20 mouse cellular contexts compared by ENCODE assay signal in genomic region chr9:20805159-20805495, GRCm38 (mm10). TPM values are rescaled to one million over a fixed set of nuclear protein-coding genes. Genes with fewer than 3 reads are reported as not detected.
A peak's percentile ranks its signal among the peaks of the same experiment; 100 is the strongest.
DNase-seq lines count a peak whose midpoint lies in the region; ATAC-seq and TF ChIP-seq lines count a peak whose summit lies in the region.
"Had no signal": no experiment of that assay in that cellular context is flagged by ENCODE, and none has a peak within 500 bp of the region (broad histone marks: within the 10 kb centered on the region; RNA-seq: fewer than 3 reads in every experiment).

No protein-coding gene starts in this region.

- ATAC-seq in liver, postnatal 0 days = no peak
- ATAC-seq in liver, embryonic 12.5 days = no peak
- ATAC-seq in kidney, embryonic 15.5 days (replicated peaks; ENCODE audit: low FRiP score) = no peak
- ATAC-seq in monocyte, adult 5-6 weeks (replicated peaks; ENCODE audit: insufficient number of reproducible peaks, low FRiP score, low TSS enrichment, poor library complexity, severe bottlenecking) = no peak
- ATAC-seq: forebrain, postnatal 0 days had no signal

- H3K9ac ChIP-seq in liver, postnatal 0 days (replicated peaks) = no peak overlapping the region
- H3K9ac ChIP-seq in liver, embryonic 12.5 days = no peak overlapping the region
- H3K9ac ChIP-seq in kidney, embryonic 15.5 days = no peak overlapping the region
- H3K9ac ChIP-seq: forebrain, postnatal 0 days; heart, embryonic 13.5 days; hindbrain, embryonic 14.5 days; limb, embryonic 12.5 days had no signal

- no peak for DNase-seq in liver, postnatal 0 days
- DNase-seq in adrenal gland, postnatal 10 days = peak; percentile 70
- peak; percentile 84 for DNase-seq in gastrocnemius, postnatal 14 days
- DNase-seq in heart, postnatal 4 days = peak; percentile 29
- DNase-seq: forebrain, postnatal 0 days; lung, postnatal 36 days had no signal

- H3K4me1 ChIP-seq in liver, postnatal 0 days (ENCODE audit: insufficient read depth) = peaks cover 8% of the 10 kb centered on the region
- no peaks in the 10 kb centered on the region for H3K4me1 ChIP-seq in liver, embryonic 12.5 days
- H3K4me1 ChIP-seq in kidney, embryonic 15.5 days = no peaks in the 10 kb centered on the region
- H3K4me1 ChIP-seq: heart, embryonic 13.5 days; limb, embryonic 12.5 days; midbrain, embryonic 10.5 days had no signal

- H3K9me3 ChIP-seq in liver, postnatal 0 days (ENCODE audit: low read length) = no peaks in the 10 kb centered on the region
- H3K9me3 ChIP-seq in liver, embryonic 12.5 days (replicated peaks) = no peaks in the 10 kb centered on the region
- H3K9me3 ChIP-seq in kidney, embryonic 15.5 days (replicated peaks) = 0 out of 2 replicates have a peak, but pooled peaks cover 4% of the 10 kb centered on the region
- H3K9me3 ChIP-seq: G1E had no signal

- WGBS in liver, postnatal 0 days (ENCODE audit: insufficient replicate concordance) = 71% methylated on average over 3 of the region's 3 CpGs
- 61% methylated on average over 3 of the region's 3 CpGs for WGBS in liver, embryonic 12.5 days (ENCODE audit: insufficient replicate concordance)
- 83% methylated on average over 3 of the region's 3 CpGs for whole genome bisulfite sequencing in kidney, embryonic 15.5 days

- intact Hi-C loops in gastrocnemius, postnatal 14 days (cut with DNase I; ENCODE audit: low total_unique reads) = no loop called here

- no peak for TF ChIP-seq EP300 in liver, postnatal 0 days (IDR thresholded peaks at IDR 0.05; ENCODE audit: low read depth)

- no peak overlapping the region for H3K4me2 ChIP-seq in liver, postnatal 0 days (ENCODE audit: low read depth, low read length)
- H3K4me2 ChIP-seq in liver, embryonic 12.5 days = no peak overlapping the region
- no peak overlapping the region for H3K4me2 ChIP-seq in kidney, embryonic 15.5 days
- H3K4me2 ChIP-seq: heart, embryonic 13.5 days; hindbrain, embryonic 14.5 days; limb, embryonic 12.5 days had no signal

- TF ChIP-seq CTCF in liver, postnatal 0 days (IDR thresholded peaks at IDR 0.05; ENCODE audit: low read depth) = no peak

- no peak overlapping the region for H3K4me3 ChIP-seq in liver, postnatal 0 days (ENCODE audit: low read depth, low read length)
- no peak overlapping the region for H3K4me3 ChIP-seq in liver, embryonic 12.5 days
- H3K4me3 ChIP-seq in kidney, embryonic 15.5 days (replicated peaks) = no peak overlapping the region
- H3K4me3 ChIP-seq: heart, embryonic 13.5 days; left cerebral cortex, adult 2 months; limb, embryonic 12.5 days; midbrain, embryonic 10.5 days; myocyte had no signal

- no peaks in the 10 kb centered on the region for H3K27me3 ChIP-seq in liver, postnatal 0 days (ENCODE audit: insufficient read depth, low read length)
- H3K27me3 ChIP-seq in liver, embryonic 12.5 days (replicated peaks) = peaks cover 37% of the 10 kb centered on the region
- H3K27me3 ChIP-seq in kidney, embryonic 15.5 days = no peaks in the 10 kb centered on the region
- H3K27me3 ChIP-seq: limb, embryonic 12.5 days had no signal

- no peaks in the 10 kb centered on the region for H3K36me3 ChIP-seq in liver, postnatal 0 days (replicated peaks; ENCODE audit: insufficient read depth, low read length)
- no peaks in the 10 kb centered on the region for H3K36me3 ChIP-seq in liver, embryonic 12.5 days
- no peaks in the 10 kb centered on the region for H3K36me3 ChIP-seq in kidney, embryonic 15.5 days
- H3K36me3 ChIP-seq: G1E; heart, embryonic 13.5 days; limb, embryonic 12.5 days; midbrain, embryonic 10.5 days had no signal

- peak overlapping the region; percentile 84 for H3K27ac ChIP-seq in liver, postnatal 0 days (ENCODE audit: low read depth)
- H3K27ac ChIP-seq in liver, embryonic 12.5 days = no peak overlapping the region
- no peak overlapping the region for H3K27ac ChIP-seq in kidney, embryonic 15.5 days
- H3K27ac ChIP-seq: heart, embryonic 13.5 days; hindbrain, embryonic 14.5 days; left cerebral cortex, adult 2 months; limb, embryonic 12.5 days; midbrain, embryonic 10.5 days had no signal

RNA-seq across cellular contexts. Expression of gene Col5a3, which starts 9.7 kb away (rescaled TPM):
- polyA plus RNA-seq in liver, postnatal 0 days (2015; fragmentation: Nextera tagmentation; extraction: Ambion mirVana) = 0.83 and 1.0 TPM in 2 replicates
- 0.02 and 0.06 TPM in 2 replicates for polyA plus RNA-seq in liver, embryonic 12.5 days (2016; fragmentation: Nextera tagmentation; extraction: Ambion mirVana)
- 100 to 1,000 TPM in 1 of 2 experiments, 10 to 100 TPM in 1; 99.1 to 106 TPM for total RNA-seq in adrenal gland, postnatal 10 days (2021)
- 10 to 100 TPM; 55.2 to 69.0 TPM for total RNA-seq in gastrocnemius, postnatal 14 days (2021)
- 10 to 100 TPM; 12.1 to 13.3 TPM for total RNA-seq in heart, postnatal 4 days (2021)
- polyA plus RNA-seq in kidney, embryonic 15.5 days (2015; fragmentation: Nextera tagmentation; extraction: Ambion mirVana) = 2.5 and 4.4 TPM in 2 replicates
- total RNA-seq in monocyte, adult 5-6 weeks (2017) = 0.11 TPM in 1 of 3 replicates, not detected in the others
- polyA plus RNA-seq: G1E had no signal

RNA-seq across cellular contexts. Expression of gene Rdh8, which starts 13.2 kb away (rescaled TPM):
- polyA plus RNA-seq in liver, postnatal 0 days (2015; fragmentation: Nextera tagmentation; extraction: Ambion mirVana) = not detected in 2 replicates
- not detected in 2 replicates for polyA plus RNA-seq in liver, embryonic 12.5 days (2016; fragmentation: Nextera tagmentation; extraction: Ambion mirVana)
- not detected for total RNA-seq in adrenal gland, postnatal 10 days (2021)
- total RNA-seq in gastrocnemius, postnatal 14 days (2021) = under 1 TPM in 1 of 2 experiments, not detected in 1; 0.22 TPM
- total RNA-seq in heart, postnatal 4 days (2021) = not detected
- polyA plus RNA-seq in kidney, embryonic 15.5 days (2015; fragmentation: Nextera tagmentation; extraction: Ambion mirVana) = not detected in 2 replicates
- not detected in 3 replicates for total RNA-seq in monocyte, adult 5-6 weeks (2017)
- total RNA-seq: forebrain, postnatal 0 days; G1E; left cerebral cortex, adult 2 months had no signal
- polyA plus RNA-seq: embryonic facial prominence, embryonic 11.5 days; forebrain, postnatal 0 days; G1E; heart, embryonic 13.5 days; hindbrain, embryonic 14.5 days; intestine, postnatal 0 days; limb, embryonic 12.5 days; midbrain, embryonic 10.5 days; myocyte; testis, adult 2 months; urinary bladder, adult 2 months had no signal

RNA-seq across cellular contexts. Expression of gene Olfm2, which starts 59.0 kb away (rescaled TPM):
- 0.20 and 0.34 TPM in 2 replicates for polyA plus RNA-seq in liver, postnatal 0 days (2015; fragmentation: Nextera tagmentation; extraction: Ambion mirVana)
- polyA plus RNA-seq in liver, embryonic 12.5 days (2016; fragmentation: Nextera tagmentation; extraction: Ambion mirVana) = 0.28 and 0.32 TPM in 2 replicates
- total RNA-seq in adrenal gland, postnatal 10 days (2021) = 1 to 10 TPM; 3.3 to 6.4 TPM
- total RNA-seq in gastrocnemius, postnatal 14 days (2021) = under 1 TPM in 1 of 2 experiments, not detected in 1; 0.29 TPM
- total RNA-seq in heart, postnatal 4 days (2021) = under 1 TPM; 0.36 to 0.43 TPM
- polyA plus RNA-seq in kidney, embryonic 15.5 days (2015; fragmentation: Nextera tagmentation; extraction: Ambion mirVana) = 4.7 and 7.1 TPM in 2 replicates
- not detected in 3 replicates for total RNA-seq in monocyte, adult 5-6 weeks (2017)
- total RNA-seq: G1E had no signal
- polyA plus RNA-seq: G1E had no signal

Comparison
In these comparisons a context has a peak if more than half of its experiments do, and no peak if none do; other contexts are left out.
1. RNA of gene Col5a3, which starts 9.7 kb away (total RNA-seq): 99.1 to 106 TPM in adrenal gland, postnatal 10 days, 55.2 to 69.0 TPM in gastrocnemius, postnatal 14 days and 12.1 to 13.3 TPM in heart, postnatal 4 days; 0.11 TPM in monocyte, adult 5-6 weeks; every median in the first group is over 10 times any median in the second.